Mouse (Mus musculus) lung, adult 2 months (tissue): Measurements from ENCODE around the gene Erbin.

Source experiments
- CTCF ChIP-seq: fragments of 200-500 bp; IDR thresholded peaks from 2 replicates; pipeline ENCODE4 v1.5.1; 2011; ENCODE audit warnings: mild to moderate bottlenecking, low read length, control low read depth; ENCODE audit not compliant: insufficient read depth
- POLR2A ChIP-seq: fragments of 200-500 bp; IDR thresholded peaks from 2 replicates; pipeline ENCODE4 v1.6.1; 2011; ENCODE audit warnings: low read depth, mild to moderate bottlenecking, control low read depth, low read length, borderline replicate concordance; ENCODE audit errors: extremely low read depth

DNA sequence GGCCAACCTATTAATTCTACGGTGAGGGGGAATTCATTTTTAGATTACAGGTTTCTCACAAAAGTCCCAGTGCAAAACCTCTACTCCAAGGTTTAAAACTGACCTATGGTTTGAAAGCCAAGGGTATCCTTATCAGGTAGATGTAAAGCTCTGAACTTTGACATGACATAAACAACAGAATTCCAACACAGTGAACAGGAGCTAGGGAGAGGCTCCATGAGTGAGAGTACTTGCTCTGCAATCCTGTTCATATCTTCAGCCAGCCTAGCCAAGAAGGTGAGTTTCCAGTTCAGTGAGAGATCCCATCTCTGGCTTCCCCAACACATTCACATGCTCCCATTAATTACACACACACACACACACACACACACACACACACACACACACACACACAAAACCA is 9.7 kb downstream of the Erbin start:
- TF ChIP-seq POLR2A (no peak), CTCF (no peak)
